Mouse (Mus musculus): ENCODE measurements around the gene Gsto2.

GRCm38 (mm10) chr19:47832316-47832715, 33.0 kb upstream of the Gsto2 start:
- no peak for TF ChIP-seq CTCF (IDR thresholded peaks at IDR 0.05; ENCODE audit: low read depth, low read length)
- no peak for TF ChIP-seq POLR2A (IDR thresholded peaks at IDR 0.05; ENCODE audit: extremely low read depth, insufficient read depth, low read length)

Measured in liver, adult 2 months (tissue).